Mouse (Mus musculus): ENCODE measurements around the gene Ces2h.
"Not testable (repeated sequence)": the region's sequence is repeated elsewhere in the genome, so short reads cannot be mapped to it uniquely, and the experiment has no call there.

The Ces2h gene

GRCm38 (mm10) chr8:105000586-105000985 lies at the start of gene Ces2h:
Ces2h (plus strand) TSS chr8:105000853.
- DNase-seq: no peak

- no peak for DNase-seq
Observed at GRCm38 (mm10) chr8:104961537-104961961, 39.1 kb upstream of the Ces2h start, which contains the start of gene Ces2g. Ces2g (plus strand) TSS chr8:104961718.

- DNase-seq: no peak
Observed at GRCm38 (mm10) chr8:104962229-104962901, 38.3 kb upstream of the Ces2h start.

- DNase-seq: no peak
Observed at GRCm38 (mm10) chr8:104963375-104963894, 37.2 kb upstream of the Ces2h start.

- DNase-seq: no peak
Observed at GRCm38 (mm10) chr8:104984126-104984525, 16.5 kb upstream of the Ces2h start.

GRCm38 (mm10) chr8:104984942-104985341 lies 15.7 kb upstream of the Ces2h start:
- DNase-seq: no peak

- no peak for DNase-seq
Observed at GRCm38 (mm10) chr8:104998191-104998590, 2.5 kb upstream of the Ces2h start.

- no peak for DNase-seq
Observed at GRCm38 (mm10) chr8:104999183-104999582, 1.5 kb upstream of the Ces2h start.

GRCm38 (mm10) chr8:105010000-105010399 lies 9.3 kb downstream of the Ces2h start:
- DNase-seq: no peak

- peak in 1 of 2 experiments; percentile 2 for DNase-seq
Observed at GRCm38 (mm10) chr8:105011136-105011535, 10.5 kb downstream of the Ces2h start.

- DNase-seq: no peak
Observed at GRCm38 (mm10) chr8:105014391-105014790, 13.7 kb downstream of the Ces2h start.

GRCm38 (mm10) chr8:105021954-105022353 lies 21.3 kb downstream of the Ces2h start:
- DNase-seq: no peak

- no peak for DNase-seq
Observed at GRCm38 (mm10) chr8:105023087-105023486, 22.4 kb downstream of the Ces2h start.

GRCm38 (mm10) chr8:105025050-105025449 lies 24.4 kb downstream of the Ces2h start:
- DNase-seq: no peak

GRCm38 (mm10) chr8:105043510-105043909 lies 42.9 kb downstream of the Ces2h start:
- no peak for DNase-seq

- no peak for DNase-seq
Observed at GRCm38 (mm10) chr8:105045824-105046401, 45.3 kb downstream of the Ces2h start.

GRCm38 (mm10) chr8:105048371-105048854 lies 47.8 kb downstream of the Ces2h start, which contains the start of gene Ces3a:
Ces3a (plus strand) TSS chr8:105048601.
- DNase-seq: no peak

GRCm38 (mm10) chr8:105056211-105056610 lies 55.6 kb downstream of the Ces2h start:
- no peak for DNase-seq

- no peak for DNase-seq
Observed at GRCm38 (mm10) chr8:105060056-105060455, 59.4 kb downstream of the Ces2h start.

- DNase-seq: peak in 1 of 2 experiments; percentile 7
Observed at GRCm38 (mm10) chr8:105066761-105067160, 66.1 kb downstream of the Ces2h start.

- DNase-seq: not testable (repeated sequence)
Observed at GRCm38 (mm10) chr8:105067905-105068304, 67.3 kb downstream of the Ces2h start.

- DNase-seq: no peak
Observed at GRCm38 (mm10) chr8:105068971-105069370, 68.3 kb downstream of the Ces2h start.

Measured in spleen, adult 18-20 months (tissue).